Mouse (Mus musculus): ENCODE measurements at regions not wholly inside any gene's neighbourhood (a gene's known extent, or its start where the extent isn't known, plus 50 kb on each side); places are given as distances from the start of the nearest gene placed in this dataset.

DNA sequence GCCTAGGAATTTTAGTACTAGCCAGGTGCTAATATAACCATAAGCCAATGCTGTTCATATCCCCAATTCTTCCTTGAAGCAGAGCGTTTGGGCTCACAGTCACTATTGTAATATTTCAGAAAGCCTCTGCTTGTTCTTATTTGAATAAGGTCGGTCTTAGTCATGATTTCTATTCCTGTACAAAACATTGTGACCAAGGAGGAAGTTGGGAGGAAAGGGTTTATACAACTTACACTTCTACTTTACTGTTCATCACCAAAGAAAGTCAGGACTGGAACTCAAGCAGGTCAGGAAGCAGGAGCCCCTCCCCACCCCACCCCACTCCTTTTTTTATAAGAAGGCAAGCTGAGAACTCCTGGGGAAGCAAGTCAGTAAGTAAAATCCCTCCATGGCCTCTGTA is 1202.3 kb downstream of the Otol1 start:
- DNase-seq (ENCODE audit: low spot score in 2 of 2), result no peak

DNA sequence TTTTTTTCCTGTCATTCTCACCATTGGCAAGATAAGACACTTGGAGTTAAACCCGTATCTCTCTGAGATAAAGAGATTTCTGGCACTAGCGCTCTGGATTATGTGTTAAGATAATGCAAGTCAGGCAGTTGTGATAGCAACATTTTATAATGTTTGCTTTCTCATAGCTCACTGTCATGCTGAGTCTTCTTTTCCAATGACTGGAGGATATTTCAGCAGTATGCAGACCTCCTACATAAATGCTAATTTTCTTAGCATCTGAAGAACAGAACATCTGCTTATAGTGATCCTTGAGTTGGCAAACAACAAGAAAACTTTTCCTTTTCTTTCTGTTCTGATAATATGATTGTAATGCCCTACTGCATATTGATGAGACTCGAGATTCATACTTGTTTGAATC is 1213.0 kb downstream of the Otol1 start:
- DNase-seq (ENCODE audit: low spot score in 2 of 2), result peak in 1 of 2 experiments; percentile 3

DNA sequence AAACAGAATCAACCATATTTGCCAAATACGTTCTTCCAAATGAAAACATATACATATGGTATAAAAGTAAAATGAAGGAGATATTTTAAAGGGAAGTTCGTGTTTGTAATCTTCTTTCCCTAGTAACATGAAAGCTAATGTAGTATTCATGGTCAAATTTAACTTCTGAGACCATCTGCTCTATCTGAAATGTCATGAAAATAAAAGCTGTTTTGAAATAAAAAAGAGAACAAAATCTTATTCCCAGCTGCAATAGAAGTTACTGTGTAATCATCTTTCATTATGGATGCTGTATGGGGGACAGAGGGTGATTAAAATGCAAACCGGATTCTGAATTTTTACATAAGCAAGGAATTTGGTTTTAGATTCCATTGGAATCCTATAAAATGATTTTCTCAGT is 1213.4 kb downstream of the Otol1 start:
- no peak for DNase-seq (ENCODE audit: low spot score in 2 of 2)

Measured in frontal cortex, postnatal 36 days (tissue).